16 mouse cellular contexts compared by ENCODE assay signal in genomic region chr10:80080396-80081070, GRCm38 (mm10). TPM values are rescaled to one million over a fixed set of nuclear protein-coding genes. Genes with fewer than 3 reads are reported as not detected.
DNase-seq lines count a peak whose midpoint lies in the region; ATAC-seq lines count a peak whose summit lies in the region.
"Had no signal": no experiment of that assay in that cellular context is flagged by ENCODE, and none has a peak within 500 bp of the region (broad histone marks: within the 10 kb centered on the region; RNA-seq: fewer than 3 reads in every experiment).

No protein-coding gene starts in this region.

- H3K4me3 ChIP-seq in megakaryocyte, embryonic 14.5 days (replicated peaks): peak overlapping the region; percentile 14
- H3K4me3 ChIP-seq: forebrain, embryonic 13.5 days; kidney, embryonic 15.5 days; midbrain, embryonic 15.5 days had no signal

- peak; percentile 82 for ATAC-seq in erythroid progenitor cell, adult 5-6 weeks (replicated peaks; ENCODE audit: low FRiP score, poor library complexity, severe bottlenecking)
- ATAC-seq: forebrain, embryonic 13.5 days; hindbrain, embryonic 16.5 days; midbrain, embryonic 15.5 days had no signal

- H3K9me3 ChIP-seq in megakaryocyte, embryonic 14.5 days: no peaks in the 10 kb centered on the region
- H3K9me3 ChIP-seq: forebrain, embryonic 13.5 days; kidney, embryonic 15.5 days; midbrain, embryonic 15.5 days had no signal

- H3K36me3 ChIP-seq in megakaryocyte, embryonic 14.5 days (replicated peaks; ENCODE audit: low read length): peaks cover 99% of the 10 kb centered on the region

- peaks cover 92% of the 10 kb centered on the region for H3K4me1 ChIP-seq in megakaryocyte, embryonic 14.5 days
- H3K4me1 ChIP-seq: midbrain, embryonic 15.5 days had no signal

- no peaks in the 10 kb centered on the region for H3K27me3 ChIP-seq in megakaryocyte, embryonic 14.5 days (replicated peaks)
- H3K27me3 ChIP-seq: forebrain, embryonic 13.5 days; kidney, embryonic 15.5 days; midbrain, embryonic 15.5 days had no signal

- DNase-seq in spleen, adult 12 weeks (ENCODE audit: low spot score): peak; percentile 70
- DNase-seq in spleen, adult 18-20 months: no peak
- DNase-seq in urinary bladder, adult 2 months (ENCODE audit: low spot score): no peak
- no peak for DNase-seq in thymus, postnatal 36 days
- DNase-seq in cerebellum, adult 11 months: no peak
- DNase-seq: adrenal gland, postnatal 36 days; cerebellum, adult 9-10 months; left cerebral cortex, postnatal 4 days; lung, postnatal 10 days; retina, postnatal 1 day had no signal

RNA-seq across cellular contexts. Expression of gene Sbno2, which starts 24.8 kb away (rescaled TPM):
- 19.5 and 21.8 TPM in 2 replicates for total RNA-seq in erythroid progenitor cell, adult 5-6 weeks (2015; ENCODE audit: low replicate concordance)
- total RNA-seq in erythroid progenitor cell, adult 5-6 weeks (2017; ENCODE audit: low replicate concordance): 34.3 and 36.1 TPM in 2 replicates
- 151 and 347 TPM in 2 replicates for polyA plus RNA-seq in megakaryocyte, embryonic 14.5 days (2012; ENCODE audit: insufficient read depth, low replicate concordance)
- 34.0 and 35.4 TPM in 2 replicates for polyA plus RNA-seq in urinary bladder, adult 2 months (2012; rRNA removed)

RNA-seq across cellular contexts. Expression of gene Gpx4, which starts 33.6 kb away (rescaled TPM):
- total RNA-seq in erythroid progenitor cell, adult 5-6 weeks (2015; ENCODE audit: low replicate concordance): 371 and 490 TPM in 2 replicates
- total RNA-seq in erythroid progenitor cell, adult 5-6 weeks (2017; ENCODE audit: low replicate concordance): 239 and 372 TPM in 2 replicates
- 3,942 and 9,172 TPM in 2 replicates for polyA plus RNA-seq in megakaryocyte, embryonic 14.5 days (2012; ENCODE audit: insufficient read depth, low replicate concordance)
- polyA plus RNA-seq in urinary bladder, adult 2 months (2012; rRNA removed): 524 and 620 TPM in 2 replicates

RNA-seq across cellular contexts. Expression of gene Stk11, which starts 35.1 kb away (rescaled TPM):
- total RNA-seq in erythroid progenitor cell, adult 5-6 weeks (2015; ENCODE audit: low replicate concordance): 224 and 296 TPM in 2 replicates
- 440 and 520 TPM in 2 replicates for total RNA-seq in erythroid progenitor cell, adult 5-6 weeks (2017; ENCODE audit: low replicate concordance)
- polyA plus RNA-seq in megakaryocyte, embryonic 14.5 days (2012; ENCODE audit: insufficient read depth, low replicate concordance): 153 and 200 TPM in 2 replicates
- polyA plus RNA-seq in urinary bladder, adult 2 months (2012; rRNA removed): 77.3 and 89.9 TPM in 2 replicates

RNA-seq across cellular contexts. Expression of gene Polr2e, which starts 40.9 kb away (rescaled TPM):
- total RNA-seq in erythroid progenitor cell, adult 5-6 weeks (2015; ENCODE audit: low replicate concordance): 18.4 and 20.5 TPM in 2 replicates
- total RNA-seq in erythroid progenitor cell, adult 5-6 weeks (2017; ENCODE audit: low replicate concordance): 14.6 and 28.4 TPM in 2 replicates
- 147 and 260 TPM in 2 replicates for polyA plus RNA-seq in megakaryocyte, embryonic 14.5 days (2012; ENCODE audit: insufficient read depth, low replicate concordance)
- polyA plus RNA-seq in urinary bladder, adult 2 months (2012; rRNA removed): 141 and 178 TPM in 2 replicates

RNA-seq across cellular contexts. Expression of gene Atp5d, which starts 57.9 kb away (rescaled TPM):
- 89.3 and 94.8 TPM in 2 replicates for total RNA-seq in erythroid progenitor cell, adult 5-6 weeks (2015; ENCODE audit: low replicate concordance)
- 19.4 and 39.9 TPM in 2 replicates for total RNA-seq in erythroid progenitor cell, adult 5-6 weeks (2017; ENCODE audit: low replicate concordance)
- 1,192 and 1,533 TPM in 2 replicates for polyA plus RNA-seq in megakaryocyte, embryonic 14.5 days (2012; ENCODE audit: insufficient read depth, low replicate concordance)
- 367 and 372 TPM in 2 replicates for polyA plus RNA-seq in urinary bladder, adult 2 months (2012; rRNA removed)
